Mouse (Mus musculus): ENCODE results near the gene Tox2.

Gene Tox2

GRCm38 (mm10) chr2:163330742-163331141, 127.8 kb downstream of the Tox2 start:
- DNase-seq, result peak; percentile 42

- DNase-seq, result no peak
These were observed 128.5 kb downstream of the Tox2 start for GRCm38 (mm10) chr2:163331423-163331822.

- no peak for DNase-seq
These were observed 129.6 kb downstream of the Tox2 start for GRCm38 (mm10) chr2:163332368-163333055.

- peak; percentile 30 for DNase-seq
These were observed 137.3 kb downstream of the Tox2 start for GRCm38 (mm10) chr2:163340263-163340662.

- DNase-seq, result no peak
These were observed 140.7 kb downstream of the Tox2 start for GRCm38 (mm10) chr2:163343671-163344070.

- DNase-seq, result no peak
These were observed 142.2 kb downstream of the Tox2 start for GRCm38 (mm10) chr2:163344976-163345660.

- DNase-seq, result no peak
These were observed 143.6 kb downstream of the Tox2 start for GRCm38 (mm10) chr2:163346497-163346896.

- DNase-seq, result no peak
These were observed 144.7 kb downstream of the Tox2 start for GRCm38 (mm10) chr2:163347517-163348184.

GRCm38 (mm10) chr2:163348677-163349076, 145.8 kb downstream of the Tox2 start:
- DNase-seq, result no peak

GRCm38 (mm10) chr2:163349411-163349810, 146.5 kb downstream of the Tox2 start:
- no peak for DNase-seq

- no peak for DNase-seq
These were observed 147.5 kb downstream of the Tox2 start for GRCm38 (mm10) chr2:163350443-163350842.

GRCm38 (mm10) chr2:163353731-163354130, 150.8 kb downstream of the Tox2 start:
- DNase-seq, result no peak

- no peak for DNase-seq
These were observed 152.7 kb downstream of the Tox2 start for GRCm38 (mm10) chr2:163355666-163356065.

GRCm38 (mm10) chr2:163356113-163356840, 153.4 kb downstream of the Tox2 start:
- DNase-seq, result no peak

GRCm38 (mm10) chr2:163358662-163359061, 155.7 kb downstream of the Tox2 start:
- DNase-seq, result no peak

- no peak for DNase-seq
These were observed 156.3 kb downstream of the Tox2 start for GRCm38 (mm10) chr2:163359253-163359652.

GRCm38 (mm10) chr2:163360858-163361623, 158.1 kb downstream of the Tox2 start:
- no peak for DNase-seq

- no peak for DNase-seq
These were observed 160.3 kb downstream of the Tox2 start for GRCm38 (mm10) chr2:163362940-163363921.

GRCm38 (mm10) chr2:163364785-163365541, 162.0 kb downstream of the Tox2 start:
- no peak for DNase-seq

GRCm38 (mm10) chr2:163370175-163370574, 167.2 kb downstream of the Tox2 start:
- no peak for DNase-seq

Measured in cerebellum, adult 9-10 months (tissue).